Mouse (Mus musculus) stomach, embryonic 14.5 days (tissue): ENCODE data around the gene Larp4. TPM values are rescaled to one million over a fixed set of nuclear protein-coding genes. Genes with fewer than 3 reads are reported as not detected.

Source experiments
- ATAC-seq: fragments of 200-750 bp; cut with Nextera tagmentation; 2 replicates; pipeline ENCODE4 v1.8.0; 2017; ENCODE audit warnings: low read depth, moderate TSS enrichment; ENCODE audit not compliant: insufficient number of reproducible peaks, insufficient read depth, low FRiP score
- H3K27ac ChIP-seq: fragments of 300-500 bp; sonication (generic); 2 replicates; pipeline ENCODE4 v1.5.1; 2014; ENCODE audit warnings: mild to moderate bottlenecking, low read length, moderate library complexity, mixed read lengths
- H3K27me3 ChIP-seq: fragments of 300-500 bp; sonication (generic); 2 replicates; pipeline ENCODE4 v1.6.1; 2014; ENCODE audit warnings: low read length, control low read depth, mixed read lengths; ENCODE audit not compliant: control insufficient read depth, insufficient read depth
- H3K36me3 ChIP-seq: fragments of 300-500 bp; sonication (generic); 2 replicates; pipeline ENCODE4 v1.6.1; 2014; ENCODE audit warnings: mild to moderate bottlenecking, control low read depth, low read length, moderate library complexity, mixed read lengths; ENCODE audit not compliant: control insufficient read depth, insufficient read depth
- H3K4me1 ChIP-seq: fragments of 300-500 bp; sonication (generic); 2 replicates; pipeline ENCODE4 v1.6.1; 2014; ENCODE audit warnings: low read length, control low read depth, mixed read lengths; ENCODE audit not compliant: control insufficient read depth, insufficient read depth
- H3K4me2 ChIP-seq: fragments of 300-500 bp; sonication (generic); replicated peaks from 2 replicates; pipeline ENCODE4 v1.6.1; 2014; ENCODE audit warnings: low read depth, low read length, control low read depth
- H3K4me3 ChIP-seq: fragments of 300-500 bp; sonication (generic); 2 replicates; pipeline ENCODE4 v1.5.1; 2014; ENCODE audit warnings: low read depth, low read length, control low read depth
- H3K9ac ChIP-seq: fragments of 300-500 bp; sonication (generic); replicated peaks from 2 replicates; pipeline ENCODE4 v1.6.1; 2014; ENCODE audit warnings: low read depth, mild to moderate bottlenecking, control low read depth, low read length, moderate library complexity, mixed read lengths
- H3K9me3 ChIP-seq: fragments of 300-500 bp; sonication (generic); 2 replicates; pipeline ENCODE4 v1.6.1; 2016; ENCODE audit warnings: low read depth, low read length, control low read depth; ENCODE audit not compliant: control insufficient read depth
- WGBS: fragments of 180-500 bp; shearing (Covaris S2); extraction: QIAGEN DNeasy Blood & Tissue Kit; methylation state at CpG from one replicate; pipeline ENCODE4 v1.1.7; 2014; 5-methylcytosine and 5-hydroxymethylcytosine counted together
- polyA plus RNA-seq: library from polyadenylated mRNA; unstranded; fragments of >200 nt; fragmentation: Nextera tagmentation; extraction: Ambion mirVana; gene quantifications from 2 replicates; pipeline ENCODE4 v1.2.1, GENCODE M21; 2014

The Larp4 gene
- polyA plus RNA-seq, 1 experiment from 2014 or later, result 44.8 TPM

DNA sequence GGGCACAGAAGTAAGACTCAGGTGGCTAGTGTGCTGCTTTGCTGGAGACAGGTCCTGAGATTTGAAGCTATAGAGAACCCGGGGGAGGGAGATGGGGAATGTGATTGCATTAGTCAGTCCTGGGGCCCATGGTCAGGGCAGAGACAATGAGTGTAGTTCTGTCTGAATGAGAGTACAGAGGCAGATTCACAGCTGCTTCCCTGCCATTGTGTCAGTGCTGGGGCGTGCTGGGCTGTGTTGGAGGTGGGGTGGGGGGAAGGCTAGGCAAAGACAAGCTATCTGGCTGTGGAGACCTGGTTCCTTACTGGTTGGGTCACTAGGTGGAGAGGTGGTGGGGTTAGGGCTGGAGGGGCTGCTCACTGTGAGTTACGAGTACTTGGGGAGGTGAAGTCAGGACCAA, 82.9 kb downstream of the Larp4 start:
- Histone ChIP-seq H3K36me3 (0 out of 2 replicates have a peak, but pooled peaks cover 2% of the 10 kb centered on the region), H3K27me3 (no peaks in the 10 kb centered on the region), H3K9ac (no peak overlapping the region), H3K4me2 (no peak overlapping the region), H3K4me1 (0 out of 2 replicates have a peak, but pooled peaks cover 3% of the 10 kb centered on the region), H3K9me3 (no peaks in the 10 kb centered on the region), H3K4me3 (no peak overlapping the region), H3K27ac (no peak overlapping the region)
- no peak for ATAC-seq
- WGBS, result 61% methylated on average over 3 of the region's 3 CpGs

DNA sequence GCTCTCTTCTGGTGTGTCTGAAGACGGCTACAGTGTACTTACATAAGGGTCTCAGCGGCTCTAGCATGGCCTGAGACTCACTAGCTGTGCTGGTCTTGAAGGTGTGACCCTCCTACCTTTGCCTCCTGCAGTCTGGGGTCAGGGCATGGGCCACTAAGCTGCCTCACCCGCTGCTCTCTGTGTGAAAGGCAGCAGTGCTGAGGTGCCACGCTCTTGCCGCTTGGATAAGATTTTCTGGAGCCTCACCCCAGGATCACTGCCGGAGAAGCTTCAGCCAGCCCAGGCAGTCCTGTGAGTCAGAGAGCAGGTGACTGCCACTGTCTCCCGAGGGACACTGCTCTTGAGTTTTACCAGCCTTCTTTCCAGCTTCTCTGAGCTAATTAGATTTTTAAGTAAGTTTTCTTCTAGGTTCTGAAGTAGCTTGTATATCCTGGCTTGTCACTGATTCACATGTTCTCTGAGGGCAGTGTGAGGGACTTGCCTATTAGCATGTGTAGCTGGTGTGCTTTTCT, 86.6 kb downstream of the Larp4 start:
- Histone ChIP-seq H3K27ac (no peak overlapping the region), H3K36me3 (no peaks in the 10 kb centered on the region), H3K9me3 (no peaks in the 10 kb centered on the region), H3K9ac (no peak overlapping the region), H3K4me2 (no peak overlapping the region), H3K27me3 (no peaks in the 10 kb centered on the region), H3K4me3 (no peak overlapping the region), H3K4me1 (0 out of 2 replicates have a peak, but pooled peaks cover 9% of the 10 kb centered on the region)
- ATAC-seq, result no peak
- WGBS, result 92% methylated on average over 7 of the region's 7 CpGs

DNA sequence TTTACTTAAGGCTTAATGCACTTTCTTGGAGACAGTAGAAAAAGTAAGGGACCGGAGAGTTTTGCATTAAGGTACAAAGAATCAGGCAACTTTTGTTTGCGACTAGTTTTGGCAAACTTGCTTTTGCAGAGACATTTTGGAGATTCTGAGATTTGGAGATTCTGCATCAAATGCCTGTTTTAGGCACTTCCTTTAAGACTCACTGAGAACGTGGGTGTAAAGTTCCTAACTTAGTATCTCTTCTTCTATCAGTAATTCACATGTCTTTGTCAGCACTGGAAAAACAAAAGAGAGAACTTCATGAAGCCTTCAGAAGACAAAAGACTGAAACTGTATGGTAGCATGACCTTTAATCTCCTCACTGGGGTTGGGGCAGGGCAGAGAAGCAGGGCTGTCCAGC, 87.8 kb downstream of the Larp4 start:
- Histone ChIP-seq H3K4me2 (no peak overlapping the region), H3K27me3 (no peaks in the 10 kb centered on the region), H3K36me3 (no peaks in the 10 kb centered on the region), H3K9ac (no peak overlapping the region), H3K4me3 (no peak overlapping the region), H3K4me1 (0 out of 2 replicates have a peak, but pooled peaks cover 6% of the 10 kb centered on the region), H3K9me3 (no peaks in the 10 kb centered on the region), H3K27ac (no peak overlapping the region)
- WGBS, result 90% methylated on average over 3 of the region's 3 CpGs
- ATAC-seq, result no peak

DNA sequence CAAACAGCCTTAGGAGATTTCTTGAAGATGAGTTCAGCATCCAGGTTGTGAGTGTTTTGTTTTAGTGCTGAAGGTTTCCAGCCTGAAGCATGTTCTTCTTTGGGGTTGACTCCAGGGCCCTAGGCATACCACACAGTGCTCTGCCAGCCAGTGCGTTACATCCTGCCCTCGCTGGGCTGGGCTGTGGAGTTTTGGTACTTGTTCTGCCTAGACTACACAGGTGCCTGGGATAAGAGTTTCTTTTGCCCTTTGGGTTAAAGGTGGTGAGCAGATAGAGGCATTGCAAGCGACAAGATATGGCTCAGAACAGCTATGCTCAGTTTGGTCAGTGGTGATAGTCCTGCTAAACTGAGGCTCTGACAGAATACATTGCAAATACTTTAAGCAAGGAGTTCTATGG, 88.3 kb downstream of the Larp4 start:
- Histone ChIP-seq H3K4me1 (0 out of 2 replicates have a peak, but pooled peaks cover 6% of the 10 kb centered on the region), H3K27me3 (no peaks in the 10 kb centered on the region), H3K9me3 (no peaks in the 10 kb centered on the region), H3K27ac (no peak overlapping the region), H3K9ac (no peak overlapping the region), H3K4me2 (no peak overlapping the region), H3K36me3 (no peaks in the 10 kb centered on the region), H3K4me3 (no peak overlapping the region)
- 90% methylated on average over 3 of the region's 3 CpGs for WGBS
- ATAC-seq, result no peak

DNA sequence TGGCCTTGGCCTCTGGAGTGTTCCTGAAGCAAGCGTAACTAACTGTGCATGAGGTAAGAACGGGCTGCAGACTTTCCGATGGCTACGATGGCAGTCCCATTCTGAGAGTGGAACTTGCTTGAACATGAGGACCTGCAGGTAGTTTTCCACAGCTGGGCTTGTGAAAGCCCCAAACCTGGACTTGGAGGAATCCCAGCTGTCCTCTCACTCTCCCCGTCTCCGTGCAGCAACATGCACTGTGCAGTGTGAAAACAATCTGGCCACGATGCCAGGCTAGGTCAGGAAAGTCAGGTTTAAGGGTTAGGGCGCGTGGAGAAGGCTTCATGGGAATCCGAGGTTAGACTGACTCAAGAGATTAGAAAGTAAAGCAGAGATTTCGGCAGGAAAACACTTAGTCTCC, 89.0 kb downstream of the Larp4 start:
- Histone ChIP-seq H3K4me3 (no peak overlapping the region), H3K27me3 (no peaks in the 10 kb centered on the region), H3K9me3 (no peaks in the 10 kb centered on the region), H3K9ac (no peak overlapping the region), H3K4me2 (no peak overlapping the region), H3K4me1 (0 out of 2 replicates have a peak, but pooled peaks cover 6% of the 10 kb centered on the region), H3K27ac (no peak overlapping the region; the same call in 1 of the 2 replicates), H3K36me3 (no peaks in the 10 kb centered on the region)
- no peak for ATAC-seq
- 34% methylated on average over 11 of the region's 11 CpGs for WGBS

GRCm38 (mm10) chr15:100059626-100060311, 89.9 kb downstream of the Larp4 start:
- no peak overlapping the region for H3K4me3 ChIP-seq
- no peaks in the 10 kb centered on the region for H3K27me3 ChIP-seq
- WGBS, result 63% methylated on average over 7 of the region's 7 CpGs
- H3K36me3 ChIP-seq, result no peaks in the 10 kb centered on the region
- no peak overlapping the region for H3K27ac ChIP-seq
- no peak overlapping the region for H3K9ac ChIP-seq
- no peak overlapping the region for H3K4me2 ChIP-seq
- ATAC-seq, result no peak
- 0 out of 2 replicates have a peak, but pooled peaks cover 6% of the 10 kb centered on the region for H3K4me1 ChIP-seq
- H3K9me3 ChIP-seq, result no peaks in the 10 kb centered on the region

DNA sequence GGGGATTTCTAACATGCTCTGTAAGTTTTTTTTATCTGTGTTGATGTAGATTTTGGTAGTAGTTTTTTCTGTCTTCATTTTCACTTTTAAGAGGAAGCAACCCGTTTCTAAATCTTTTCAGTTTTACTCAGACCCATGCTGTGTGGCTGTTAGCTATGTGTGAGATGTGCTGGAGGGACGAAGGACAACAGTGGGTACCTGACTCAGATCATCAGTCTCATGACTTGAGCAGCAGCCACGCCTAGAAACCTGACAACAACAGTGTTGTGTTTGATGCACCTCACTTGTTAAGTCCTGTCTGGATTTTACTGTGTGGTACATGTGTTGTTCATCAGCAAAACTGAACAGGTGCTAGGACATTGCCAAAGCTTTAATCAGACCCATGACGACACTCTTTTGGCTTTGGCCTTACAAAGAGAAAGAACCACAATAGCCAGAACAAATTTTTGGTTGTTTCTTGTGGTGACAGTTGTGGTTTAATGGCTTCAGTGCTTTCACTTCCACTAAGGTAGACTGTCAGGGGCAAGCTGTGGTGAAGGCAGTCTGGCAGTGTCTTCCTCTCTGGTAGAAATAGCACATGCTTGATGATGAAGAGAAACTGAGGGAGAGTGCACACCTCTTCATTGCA, 90.8 kb downstream of the Larp4 start:
- Histone ChIP-seq H3K4me1 (0 out of 2 replicates have a peak, but pooled peaks cover 6% of the 10 kb centered on the region), H3K27ac (no peak overlapping the region), H3K36me3 (no peaks in the 10 kb centered on the region), H3K4me2 (no peak overlapping the region), H3K4me3 (no peak overlapping the region), H3K9ac (no peak overlapping the region), H3K27me3 (no peaks in the 10 kb centered on the region), H3K9me3 (no peaks in the 10 kb centered on the region)
- ATAC-seq, result no peak
- 83% methylated on average over 4 of the region's 4 CpGs for WGBS

- 91% methylated on average over 3 of the region's 3 CpGs for WGBS
- no peaks in the 10 kb centered on the region for H3K36me3 ChIP-seq
- no peak overlapping the region for H3K4me2 ChIP-seq
- 0 out of 2 replicates have a peak, but pooled peaks cover 6% of the 10 kb centered on the region for H3K4me1 ChIP-seq
- H3K27ac ChIP-seq, result no peak overlapping the region
- no peak for ATAC-seq
- no peak overlapping the region for H3K4me3 ChIP-seq
- H3K9ac ChIP-seq, result no peak overlapping the region
- H3K9me3 ChIP-seq, result no peaks in the 10 kb centered on the region
- H3K27me3 ChIP-seq, result no peaks in the 10 kb centered on the region
Measured at GRCm38 (mm10) chr15:100061377-100061776, 91.5 kb downstream of the Larp4 start.
